8 mouse cellular contexts compared by ENCODE assay signal in genomic region chr3:133314475-133314874, GRCm38 (mm10). TPM values are rescaled to one million over a fixed set of nuclear protein-coding genes. Genes with fewer than 3 reads are reported as not detected.
A peak's percentile ranks its signal among the peaks of the same experiment; 100 is the strongest.
DNase-seq lines count a peak whose midpoint lies in the region; ATAC-seq and TF ChIP-seq lines count a peak whose summit lies in the region.

No protein-coding gene starts in this region.

- no peaks in the 10 kb centered on the region for H3K36me3 ChIP-seq in midbrain, embryonic 11.5 days (ENCODE audit: control insufficient read depth, insufficient read depth, low read length)
- H3K36me3 ChIP-seq in midbrain, embryonic 15.5 days (replicated peaks): no peaks in the 10 kb centered on the region
- H3K36me3 ChIP-seq in embryonic facial prominence, embryonic 10.5 days (replicated peaks): peaks cover 5% of the 10 kb centered on the region

- TF ChIP-seq POLR2A in lung, adult 2 months (IDR thresholded peaks at IDR 0.05; ENCODE audit: borderline replicate concordance, extremely low read depth, low read depth, low read length): no peak

- ATAC-seq in midbrain, embryonic 11.5 days (ENCODE audit: low FRiP score): no peak
- ATAC-seq in midbrain, embryonic 15.5 days (replicated peaks): no peak

- peaks cover 2% of the 10 kb centered on the region; the same call in 1 of the 2 replicates for H3K4me1 ChIP-seq in midbrain, embryonic 11.5 days (ENCODE audit: control insufficient read depth, insufficient read depth, low read length)
- H3K4me1 ChIP-seq in midbrain, embryonic 15.5 days: peaks cover 17% of the 10 kb centered on the region
- peaks cover 10% of the 10 kb centered on the region for H3K4me1 ChIP-seq in embryonic facial prominence, embryonic 10.5 days
- no peaks in the 10 kb centered on the region for H3K4me1 ChIP-seq in lung, adult 2 months (ENCODE audit: control insufficient read depth, insufficient read depth, low read length)

- no peaks in the 10 kb centered on the region for H3K27me3 ChIP-seq in midbrain, embryonic 11.5 days (ENCODE audit: control insufficient read depth, insufficient read depth, low read length)
- H3K27me3 ChIP-seq in midbrain, embryonic 15.5 days (replicated peaks): no peaks in the 10 kb centered on the region
- H3K27me3 ChIP-seq in embryonic facial prominence, embryonic 10.5 days (replicated peaks; ENCODE audit: low read depth, poor library complexity, severe bottlenecking): no peaks in the 10 kb centered on the region

- TF ChIP-seq CTCF in lung, adult 2 months (IDR thresholded peaks at IDR 0.05; ENCODE audit: insufficient read depth, low read length): peak; percentile 80

- H3K4me3 ChIP-seq in midbrain, embryonic 11.5 days (ENCODE audit: low read depth, low read length): no peak overlapping the region
- no peak overlapping the region for H3K4me3 ChIP-seq in midbrain, embryonic 15.5 days
- H3K4me3 ChIP-seq in embryonic facial prominence, embryonic 10.5 days: no peak overlapping the region
- no peak overlapping the region for H3K4me3 ChIP-seq in lung, adult 2 months (replicated peaks; ENCODE audit: extremely low read depth, low read depth, low read length)

- no peak overlapping the region for H3K4me2 ChIP-seq in midbrain, embryonic 11.5 days
- no peak overlapping the region for H3K4me2 ChIP-seq in midbrain, embryonic 15.5 days

- H3K9ac ChIP-seq in midbrain, embryonic 11.5 days (ENCODE audit: low read length): no peak overlapping the region
- H3K9ac ChIP-seq in midbrain, embryonic 15.5 days: no peak overlapping the region

- no peaks in the 10 kb centered on the region for H3K9me3 ChIP-seq in midbrain, embryonic 11.5 days (ENCODE audit: control insufficient read depth, low read length)
- H3K9me3 ChIP-seq in midbrain, embryonic 15.5 days: no peaks in the 10 kb centered on the region
- H3K9me3 ChIP-seq in embryonic facial prominence, embryonic 10.5 days: no peaks in the 10 kb centered on the region

- peak; percentile 95 for DNase-seq in midbrain, embryonic 11.5 days (ENCODE audit: low spot score, missing footprints)
- peak; percentile 85 for DNase-seq in adrenal gland, postnatal 10 days
- DNase-seq in embryonic facial prominence, embryonic 10.5 days (ENCODE audit: low spot score): peak; percentile 79
- peak; percentile 50 to 70 for DNase-seq in kidney, adult 8-10 months
- peak; percentile 70 for DNase-seq in lung, adult 2 months
- DNase-seq in right cerebral cortex, postnatal 14 days: peak; percentile 75
- peak; percentile 36 to 81 for DNase-seq in urinary bladder, postnatal 4 days (ENCODE audit: low spot score in 2 of 2)

- H3K27ac ChIP-seq in midbrain, embryonic 11.5 days (ENCODE audit: low read depth, low read length): no peak overlapping the region
- H3K27ac ChIP-seq in midbrain, embryonic 15.5 days: no peak overlapping the region
- no peak overlapping the region for H3K27ac ChIP-seq in embryonic facial prominence, embryonic 10.5 days (replicated peaks)

- WGBS in midbrain, embryonic 11.5 days: 47% methylated on average over 6 of the region's 6 CpGs
- WGBS in midbrain, embryonic 15.5 days: 46% methylated on average over 6 of the region's 6 CpGs
- 43% methylated on average over 6 of the region's 6 CpGs for WGBS in embryonic facial prominence, embryonic 10.5 days
- 27% methylated on average over 6 of the region's 6 CpGs for WGBS in lung, adult 2 months

RNA-seq across cellular contexts. Expression of gene Ppa2, which starts 4.6 kb away (rescaled TPM):
- polyA plus RNA-seq in midbrain, embryonic 11.5 days (2014; fragmentation: Nextera tagmentation; extraction: Ambion mirVana): 85.5 and 88.5 TPM in 2 replicates
- polyA plus RNA-seq in midbrain, embryonic 15.5 days (2015; fragmentation: Nextera tagmentation; extraction: Ambion mirVana): 84.2 and 85.0 TPM in 2 replicates
- 10 to 100 TPM; 82.8 to 91.9 TPM for total RNA-seq in adrenal gland, postnatal 10 days (2021)
- polyA plus RNA-seq in embryonic facial prominence, embryonic 10.5 days (2016; fragmentation: Nextera tagmentation; extraction: Ambion mirVana): 84.6 and 88.0 TPM in 2 replicates
- 34.6 and 59.2 TPM in 2 replicates for polyA plus RNA-seq in lung, adult 2 months (2012; rRNA removed)
